Mouse (Mus musculus): Measurements from ENCODE around the gene Elovl7.

Gene Elovl7

DNA sequence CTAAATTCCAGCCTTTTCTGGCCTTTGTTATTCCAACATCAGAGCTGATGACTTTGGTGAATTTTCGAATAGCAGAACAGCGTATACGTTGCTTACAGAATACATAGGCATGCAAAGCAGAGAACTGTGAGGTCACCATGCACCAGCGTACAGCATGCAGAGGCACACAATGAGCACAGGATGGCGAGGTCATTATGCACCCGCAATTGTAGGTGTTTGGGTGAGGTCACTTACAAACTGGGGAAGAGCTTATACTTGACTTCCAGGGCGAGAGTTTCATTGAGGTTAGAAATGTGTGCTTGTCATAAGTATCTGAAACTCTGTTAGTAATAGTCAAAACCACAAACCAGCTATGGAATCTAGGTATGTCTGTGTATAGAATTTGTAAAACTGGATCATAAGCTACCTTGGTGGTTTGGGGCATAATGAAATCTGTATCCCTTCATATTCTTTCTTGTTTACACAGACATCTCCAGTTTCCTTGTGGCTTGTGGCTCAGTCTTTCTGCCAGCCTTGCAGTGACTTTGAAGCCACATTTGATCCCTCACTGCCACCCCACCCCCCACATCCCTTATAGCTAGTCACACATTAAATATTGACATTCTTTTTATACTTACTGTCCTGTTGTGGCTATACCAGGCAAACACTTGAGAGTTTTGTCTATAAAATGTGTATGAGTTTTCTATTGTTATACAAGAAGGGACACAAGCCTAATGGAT is 88.9 kb downstream of the Elovl7 start:
- no peak for DNase-seq (ENCODE audit: low spot score in 2 of 2)

DNA sequence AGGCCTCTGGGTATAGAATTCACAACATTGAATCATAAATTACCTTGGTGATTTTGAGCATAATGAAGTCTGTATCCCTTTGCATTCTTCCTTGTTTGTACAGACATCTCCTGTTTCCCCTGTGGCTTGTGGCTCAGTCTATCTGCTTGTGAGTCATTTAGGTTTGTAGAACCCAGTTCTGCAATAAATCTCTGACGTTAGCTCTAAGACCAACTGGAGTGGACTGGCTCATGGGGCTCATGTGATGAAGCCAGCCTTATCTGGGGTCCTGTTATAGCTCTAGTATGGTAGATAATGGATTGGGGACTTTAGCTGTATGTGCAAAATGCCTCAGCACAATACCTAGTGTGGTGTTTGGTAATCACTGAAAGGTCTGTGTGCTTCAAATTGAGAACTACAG is 89.6 kb downstream of the Elovl7 start:
- no peak for DNase-seq (ENCODE audit: low spot score in 2 of 2)

- no peak for DNase-seq (ENCODE audit: low spot score in 2 of 2)
These were observed 90.5 kb downstream of the Elovl7 start for GRCm38 (mm10) chr13:108304680-108305079.

- DNase-seq (ENCODE audit: low spot score in 2 of 2), result peak; percentile 90 to 92
These were observed 101.7 kb downstream of the Elovl7 start, which contains the start of gene Depdc1b for GRCm38 (mm10) chr13:108315702-108316486. Gene Depdc1b (plus strand): TSS chr13:108316332.

- DNase-seq (ENCODE audit: low spot score in 2 of 2), result peak; percentile 21 to 33
These were observed 102.3 kb downstream of the Elovl7 start for GRCm38 (mm10) chr13:108316487-108316903.

DNA sequence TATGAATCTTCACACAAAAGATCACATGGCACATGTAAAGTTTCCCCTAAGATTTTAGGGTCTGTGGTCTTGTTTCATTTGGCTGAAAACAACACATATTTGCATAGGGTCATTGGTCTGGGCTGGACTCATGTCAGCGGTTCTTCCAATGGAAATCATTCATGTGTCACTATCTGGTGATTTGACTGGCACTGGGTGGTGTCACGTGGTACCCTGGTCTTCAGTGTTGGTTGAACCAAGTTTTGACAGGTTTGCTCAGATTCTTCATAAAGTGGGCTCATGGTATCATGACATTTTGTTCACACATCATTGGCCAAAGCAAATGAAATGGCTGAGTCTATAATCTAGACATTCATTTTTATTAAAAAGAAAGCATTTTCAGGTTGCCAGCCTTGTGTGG is 103.2 kb downstream of the Elovl7 start:
- DNase-seq (ENCODE audit: low spot score in 2 of 2), result no peak

DNA sequence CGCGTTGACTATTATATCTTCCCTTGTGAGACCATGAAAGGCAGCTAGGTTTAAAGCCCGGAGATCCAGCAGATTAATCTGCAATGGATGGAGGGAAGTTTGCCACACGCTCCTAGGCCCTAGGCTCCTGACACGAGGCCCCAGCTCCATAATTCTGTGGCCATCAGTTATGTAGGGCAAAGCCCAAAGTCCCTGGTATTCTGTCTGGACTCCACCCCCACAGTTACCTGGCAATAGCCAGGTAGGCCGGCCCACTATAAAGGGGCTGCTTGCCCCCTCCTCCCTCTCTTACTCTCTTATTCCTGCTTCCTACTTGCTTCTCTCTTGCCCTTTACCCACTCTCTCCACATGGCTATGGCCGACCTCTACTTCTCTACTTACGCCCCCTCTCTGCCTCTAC is 104.8 kb downstream of the Elovl7 start:
- DNase-seq (ENCODE audit: low spot score in 2 of 2), result no peak

- no peak for DNase-seq (ENCODE audit: low spot score in 2 of 2)
These were observed 106.0 kb downstream of the Elovl7 start for GRCm38 (mm10) chr13:108320216-108320615.

GRCm38 (mm10) chr13:108322466-108322865 is 108.3 kb downstream of the Elovl7 start:
- no peak for DNase-seq (ENCODE audit: low spot score in 2 of 2)

- DNase-seq (ENCODE audit: low spot score in 2 of 2), result no peak
These were observed 109.1 kb downstream of the Elovl7 start for GRCm38 (mm10) chr13:108323317-108323716.

- no peak for DNase-seq (ENCODE audit: low spot score in 2 of 2)
These were observed 109.9 kb downstream of the Elovl7 start for GRCm38 (mm10) chr13:108323866-108324829.

GRCm38 (mm10) chr13:108325871-108326270 is 111.7 kb downstream of the Elovl7 start:
- DNase-seq (ENCODE audit: low spot score in 2 of 2), result no peak

DNA sequence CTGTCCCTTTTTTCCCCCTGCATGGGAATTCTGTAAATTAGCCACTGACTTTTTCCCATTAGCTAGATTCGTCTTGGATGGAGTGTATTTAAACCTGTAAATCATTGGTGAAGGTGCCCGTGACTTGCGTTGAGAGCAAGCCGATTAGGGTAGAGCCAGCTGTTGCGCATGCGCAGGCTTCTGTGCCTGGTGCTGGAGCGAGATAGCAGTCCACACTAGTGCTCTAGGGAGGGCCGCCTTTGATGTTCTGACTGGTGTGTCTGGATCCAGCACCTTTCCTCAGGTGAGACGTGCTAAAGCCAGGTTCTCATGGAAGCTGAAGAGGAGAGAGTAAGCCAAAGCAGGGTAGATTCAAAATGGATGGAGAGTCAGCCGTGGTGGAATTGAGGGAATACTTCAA is 112.1 kb downstream of the Elovl7 start:
- no peak for DNase-seq (ENCODE audit: low spot score in 2 of 2)

GRCm38 (mm10) chr13:108327047-108327446 is 112.8 kb downstream of the Elovl7 start:
- no peak for DNase-seq (ENCODE audit: low spot score in 2 of 2)

DNA sequence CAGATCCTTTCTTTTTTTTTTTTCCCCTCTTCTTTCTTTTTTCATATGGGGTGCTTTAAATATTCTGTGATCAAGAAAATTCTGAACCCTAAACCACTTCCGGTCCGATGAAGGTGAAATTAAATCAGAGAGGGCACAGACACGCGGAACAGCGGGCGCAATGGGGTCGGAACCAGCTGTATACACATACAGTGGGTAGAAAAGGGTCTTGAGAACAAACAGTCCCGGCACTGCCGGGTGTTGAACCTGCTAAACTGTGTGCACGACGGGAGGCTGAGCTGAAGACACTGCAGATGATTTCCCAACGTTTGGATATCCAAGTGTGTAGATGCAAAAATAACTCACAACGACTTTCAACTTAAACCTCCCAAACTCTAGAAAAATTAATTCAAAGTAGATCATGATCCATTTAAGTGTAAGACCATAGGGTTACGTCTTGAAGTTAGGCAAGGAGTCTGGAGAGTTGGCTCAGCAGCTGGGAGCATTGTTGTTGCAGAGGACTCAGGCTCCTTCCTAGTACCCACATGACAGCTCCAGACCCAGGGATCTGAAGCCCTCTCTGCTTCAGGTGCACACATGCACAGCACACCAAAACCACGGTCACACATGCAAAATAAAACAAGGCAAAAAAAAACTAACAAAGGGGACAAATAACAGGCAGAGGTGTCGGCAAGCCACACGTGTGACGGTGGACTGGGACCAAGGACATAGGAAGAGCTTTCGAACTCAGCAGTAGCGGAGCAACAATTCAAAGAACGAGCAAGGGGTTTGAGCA is 114.4 kb downstream of the Elovl7 start:
- no peak for DNase-seq (ENCODE audit: low spot score in 2 of 2)

DNA sequence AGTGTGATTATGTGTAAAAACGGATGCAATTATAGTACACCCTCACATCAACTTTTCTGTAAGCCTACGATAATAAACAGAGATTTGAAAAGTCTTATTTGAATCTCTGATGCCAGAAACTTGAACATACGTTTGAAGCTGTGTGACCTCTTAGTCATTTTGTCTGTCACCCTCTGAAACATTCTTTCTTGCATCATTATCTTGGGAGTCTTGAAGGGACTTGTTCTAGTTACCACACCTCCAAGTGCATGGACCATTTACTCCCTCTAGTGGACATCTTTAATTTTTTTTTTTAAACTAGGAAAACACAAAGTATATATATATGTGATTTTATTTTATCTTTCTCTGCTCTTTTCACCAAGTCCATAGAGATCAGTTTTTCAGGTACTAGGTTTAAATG is 115.5 kb downstream of the Elovl7 start:
- no peak for DNase-seq (ENCODE audit: low spot score in 2 of 2)

Data from spleen, postnatal 14 days (tissue).